Mouse (Mus musculus) lung, embryonic 14.5 days (tissue): ENCODE data around the gene Grb10. TPM values are rescaled to one million over a fixed set of nuclear protein-coding genes. Genes with fewer than 3 reads are reported as not detected.

Experiments
- ATAC-seq: fragments of 200-750 bp; cut with Nextera tagmentation; 2 replicates; pipeline ENCODE4 v1.8.0; 2017; ENCODE audit warnings: mild to moderate bottlenecking, moderate TSS enrichment, moderate library complexity; ENCODE audit not compliant: insufficient read depth
- DNase-seq: peaks from one replicate; pipeline ENCODE4 v3.0.0-alpha.2; 2015
- H3K27ac ChIP-seq: fragments of 300-500 bp; sonication (generic); 2 replicates; pipeline ENCODE4 v1.5.1; 2014; ENCODE audit warnings: low read depth, mild to moderate bottlenecking, moderate library complexity
- H3K27me3 ChIP-seq: fragments of 300-500 bp; sonication (generic); 2 replicates; pipeline ENCODE4 v1.6.1; 2014; ENCODE audit warnings: low read length, control low read depth; ENCODE audit not compliant: insufficient read depth
- H3K36me3 ChIP-seq: fragments of 300-500 bp; sonication (generic); 2 replicates; pipeline ENCODE4 v1.6.1; 2014; ENCODE audit warnings: control low read depth; ENCODE audit not compliant: insufficient read depth
- H3K4me1 ChIP-seq: fragments of 300-500 bp; sonication (generic); 2 replicates; pipeline ENCODE4 v1.6.1; 2014; ENCODE audit warnings: antibody characterized with exemption, control low read depth; ENCODE audit not compliant: insufficient read depth
- H3K4me2 ChIP-seq: fragments of 300-500 bp; sonication (generic); 2 replicates; pipeline ENCODE4 v1.6.1; 2014; ENCODE audit warnings: mild to moderate bottlenecking
- H3K4me3 ChIP-seq: fragments of 300-500 bp; sonication (generic); 2 replicates; pipeline ENCODE4 v1.5.1; 2014; ENCODE audit warnings: low read depth, low read length
- H3K9ac ChIP-seq: fragments of 300-500 bp; sonication (generic); 2 replicates; pipeline ENCODE4 v1.6.1; 2014
- H3K9me3 ChIP-seq: fragments of 300-500 bp; sonication (generic); 2 replicates; pipeline ENCODE4 v1.6.1; 2016; ENCODE audit warnings: low read depth, low read length, control low read depth
- CTCF ChIP-seq: IDR thresholded peaks from 2 replicates; pipeline ENCODE4 v1.5.1; 2016; ENCODE audit warnings: antibody characterized with exemption, low read depth
- WGBS: fragments of 180-500 bp; shearing (Covaris S2); extraction: QIAGEN DNeasy Blood & Tissue Kit; methylation state at CpG from one replicate; pipeline ENCODE4 v1.1.7; 2014; 5-methylcytosine and 5-hydroxymethylcytosine counted together
- polyA plus RNA-seq: library from polyadenylated mRNA; unstranded; fragments of >200 nt; fragmentation: Nextera tagmentation; extraction: Ambion mirVana; gene quantifications from 2 replicates; pipeline ENCODE4 v1.2.1, GENCODE M21; 2014

Gene Grb10
- polyA plus RNA-seq, 1 experiment from 2014 or later: 313 TPM

DNA sequence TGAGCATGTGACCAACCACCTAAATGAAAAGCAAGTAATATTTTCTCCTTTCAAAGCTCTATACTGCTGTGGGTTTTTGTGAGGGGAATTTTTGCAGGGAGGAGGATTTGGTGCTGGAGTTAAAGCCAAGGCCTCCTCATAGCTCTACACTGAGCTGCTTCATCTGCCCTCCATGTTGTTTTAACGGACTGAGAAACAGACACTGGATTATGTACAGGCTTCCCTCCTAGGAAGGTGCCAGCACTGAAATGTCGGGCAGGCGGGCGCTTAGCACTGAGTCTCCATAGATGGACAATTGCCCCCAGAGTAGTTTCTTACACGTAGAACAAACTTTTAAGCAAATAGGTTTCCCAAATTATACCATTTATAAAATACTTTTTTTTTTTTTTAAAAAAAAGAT is 4.1 kb downstream of the Grb10 start:
- peak overlapping the region; percentile 66 for H3K4me3 ChIP-seq
- ATAC-seq (no peak), DNase-seq (peak; percentile 61)
- 27% methylated on average over 5 of the region's 5 CpGs for WGBS
- H3K4me2 ChIP-seq: peak overlapping the region; percentile 61
- H3K27ac ChIP-seq: peak overlapping the region; percentile 94
- 0 out of 2 replicates have a peak, but pooled peaks cover 3% of the 10 kb centered on the region for H3K4me1 ChIP-seq
- peaks cover 20% of the 10 kb centered on the region for H3K36me3 ChIP-seq
- no peaks in the 10 kb centered on the region for H3K9me3 ChIP-seq
- no peak for TF ChIP-seq CTCF
- peak overlapping the region; percentile 98 for H3K9ac ChIP-seq
- H3K27me3 ChIP-seq: peaks cover 79% of the 10 kb centered on the region

DNA sequence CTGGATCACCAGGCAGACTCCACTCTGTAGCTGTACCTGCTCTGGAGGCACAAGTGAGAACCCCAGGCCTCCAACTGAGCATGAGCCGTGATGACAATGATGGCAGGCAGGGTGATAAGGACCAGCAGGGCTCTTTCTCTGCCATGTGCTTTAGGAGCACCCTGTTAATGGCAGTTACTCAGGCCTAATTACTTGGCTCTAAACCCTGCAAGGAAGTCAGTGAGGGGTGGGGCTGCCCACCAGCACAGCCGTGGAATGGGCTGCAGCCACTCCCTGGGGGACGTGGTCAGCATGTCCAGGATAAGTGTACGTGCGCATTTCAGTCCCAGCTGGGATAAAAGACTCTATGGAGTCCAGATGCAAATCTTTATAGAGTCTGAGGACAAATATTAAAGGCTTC is 5.7 kb downstream of the Grb10 start:
- H3K4me2 ChIP-seq: peak overlapping the region; percentile 61
- peaks cover 13% of the 10 kb centered on the region; the same call in 1 of the 2 replicates for H3K9me3 ChIP-seq
- TF ChIP-seq CTCF: no peak
- 33% methylated on average over 5 of the region's 5 CpGs for WGBS
- peak overlapping the region; percentile 98 for H3K9ac ChIP-seq
- H3K4me1 ChIP-seq: 0 out of 2 replicates have a peak, but pooled peaks cover 3% of the 10 kb centered on the region
- peaks cover 36% of the 10 kb centered on the region for H3K36me3 ChIP-seq
- ATAC-seq: no peak
- peaks cover 86% of the 10 kb centered on the region for H3K27me3 ChIP-seq
- peak overlapping the region; percentile 66 for H3K4me3 ChIP-seq
- DNase-seq: peak; percentile 31
- H3K27ac ChIP-seq: peak overlapping the region; percentile 20; the same call in 1 of the 2 replicates

DNA sequence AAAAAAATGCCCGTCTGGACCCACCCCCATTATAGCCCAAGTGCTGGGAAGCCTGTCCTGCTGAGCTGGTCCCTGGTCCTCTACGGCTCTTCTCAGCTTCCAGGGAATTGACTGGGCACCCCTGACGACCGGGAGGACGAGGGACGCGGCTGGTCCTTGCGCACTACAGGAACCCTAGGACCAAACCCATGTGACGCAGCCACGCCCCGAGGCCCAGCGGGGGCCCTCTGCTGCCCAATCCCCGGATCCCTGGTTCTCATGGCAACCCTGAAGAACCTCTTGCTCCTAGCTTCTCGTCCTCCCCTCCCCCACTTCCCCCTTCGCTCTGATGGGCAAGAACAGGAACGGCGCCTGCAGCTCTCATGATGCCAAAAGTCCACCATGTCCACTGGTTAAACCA is 11.8 kb downstream of the Grb10 start:
- Histone ChIP-seq H3K9ac (no peak overlapping the region), H3K36me3 (peaks cover 66% of the 10 kb centered on the region), H3K4me1 (no peaks in the 10 kb centered on the region), H3K27ac (no peak overlapping the region), H3K4me2 (peak overlapping the region; percentile 56), H3K27me3 (peaks cover 87% of the 10 kb centered on the region), H3K9me3 (peaks cover 51% of the 10 kb centered on the region), H3K4me3 (peak overlapping the region; percentile 19)
- 57% methylated on average over 17 of the region's 17 CpGs for WGBS
- ATAC-seq (no peak; the same call in 1 of the 2 replicates), DNase-seq (no peak)
- TF ChIP-seq CTCF: no peak

DNA sequence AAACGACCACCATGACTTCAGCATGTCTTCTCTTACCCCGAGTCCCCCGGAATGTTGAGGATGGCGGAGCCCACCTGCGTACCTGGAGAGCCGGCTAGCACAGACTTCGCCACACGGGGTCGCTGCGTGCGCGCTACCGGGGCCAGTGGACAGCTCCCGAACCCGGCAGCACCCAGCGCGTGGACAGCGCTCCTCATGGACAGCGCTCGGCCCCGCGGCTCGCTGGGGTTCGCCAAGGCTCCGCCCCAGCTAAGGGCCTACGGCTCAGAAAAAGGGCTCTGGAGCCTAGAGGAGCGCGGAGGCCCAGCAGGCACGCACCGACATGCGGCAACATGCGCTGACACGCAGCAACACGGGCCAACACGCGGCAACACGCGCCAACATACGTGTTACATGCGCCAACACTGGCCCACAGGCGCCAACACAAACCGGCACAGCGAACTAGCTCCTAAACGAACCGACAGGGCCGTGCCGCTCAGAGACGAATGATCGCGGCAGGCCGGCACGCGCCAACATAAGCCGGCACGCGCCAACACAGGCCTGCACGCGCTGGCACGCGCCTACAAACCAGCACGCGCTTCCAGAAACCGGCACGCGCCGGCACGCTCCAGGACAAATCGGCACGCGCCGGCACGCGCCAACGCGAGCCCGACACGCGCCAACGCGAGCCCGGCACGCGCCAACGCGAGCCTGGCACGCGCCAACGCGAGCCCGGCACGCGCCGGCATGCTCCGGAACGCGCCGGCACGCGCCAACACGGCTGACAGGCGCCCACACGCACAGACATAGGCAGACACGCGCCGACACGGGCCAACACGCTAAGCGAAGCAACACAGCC is 12.5 kb downstream of the Grb10 start:
- peak; percentile 95 for ATAC-seq
- Histone ChIP-seq H3K27me3 (peaks cover 86% of the 10 kb centered on the region), H3K4me3 (peak overlapping the region; percentile 19), H3K9ac (no peak overlapping the region), H3K4me2 (peak overlapping the region; percentile 56), H3K36me3 (peaks cover 73% of the 10 kb centered on the region), H3K4me1 (no peaks in the 10 kb centered on the region), H3K27ac (no peak overlapping the region), H3K9me3 (peaks cover 51% of the 10 kb centered on the region)
- WGBS: 59% methylated on average over 108 of the region's 108 CpGs
- peak; percentile 77 for TF ChIP-seq CTCF
- DNase-seq: peak; percentile 87

DNA sequence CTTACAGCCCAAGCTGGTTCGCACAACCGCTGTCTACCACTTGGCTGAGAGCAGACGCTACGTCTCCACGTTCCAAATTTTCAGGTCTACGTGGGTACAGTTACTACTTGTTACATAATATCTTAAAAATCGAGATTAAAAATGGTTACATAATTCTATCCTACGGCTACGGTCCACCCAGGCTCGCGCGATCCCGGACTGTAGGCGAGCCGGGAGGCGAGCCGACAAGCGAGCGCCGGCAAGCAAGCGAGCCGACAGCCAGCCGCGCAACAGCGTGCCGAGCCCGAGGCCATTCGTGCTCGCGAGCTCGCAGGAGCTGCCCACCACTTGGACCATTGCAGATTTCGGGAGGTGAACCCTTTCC is 13.1 kb downstream of the Grb10 start:
- Histone ChIP-seq H3K27ac (no peak overlapping the region), H3K9me3 (peaks cover 51% of the 10 kb centered on the region), H3K4me3 (no peak overlapping the region), H3K9ac (no peak overlapping the region), H3K27me3 (peaks cover 86% of the 10 kb centered on the region), H3K4me1 (no peaks in the 10 kb centered on the region), H3K4me2 (no peak overlapping the region; the same call in 1 of the 2 replicates), H3K36me3 (peaks cover 74% of the 10 kb centered on the region)
- no peak for TF ChIP-seq CTCF
- ATAC-seq (peak; percentile 62), DNase-seq (peak; percentile 65)
- WGBS: 45% methylated on average over 32 of the region's 32 CpGs

DNA sequence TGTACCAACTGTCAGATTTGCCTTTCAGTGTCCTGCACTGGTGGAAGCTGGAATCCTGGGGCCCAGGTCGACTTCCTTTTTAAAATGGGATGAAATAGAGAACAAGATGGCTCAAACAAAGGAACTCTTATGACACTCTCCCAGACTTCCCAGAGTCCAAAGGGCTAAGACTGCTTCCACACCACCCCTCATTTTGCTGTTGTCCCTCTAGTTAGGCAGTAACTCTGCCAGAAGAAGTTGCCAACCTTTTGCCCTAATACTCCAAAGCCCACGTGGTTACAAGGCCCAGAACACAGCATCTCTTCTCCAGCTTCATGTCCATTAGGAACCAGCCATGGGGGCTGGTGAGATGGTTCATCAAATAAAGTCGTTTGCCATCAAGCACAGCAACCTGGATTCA is 15.4 kb downstream of the Grb10 start:
- Histone ChIP-seq H3K4me3 (no peak overlapping the region), H3K4me2 (no peak overlapping the region), H3K9ac (no peak overlapping the region), H3K9me3 (peaks cover 40% of the 10 kb centered on the region), H3K27me3 (peaks cover 73% of the 10 kb centered on the region), H3K27ac (no peak overlapping the region), H3K4me1 (no peaks in the 10 kb centered on the region), H3K36me3 (peaks cover 71% of the 10 kb centered on the region)
- ATAC-seq: no peak
- TF ChIP-seq CTCF: no peak
- 61% methylated on average over 3 of the region's 3 CpGs for WGBS
- DNase-seq: no peak

DNA sequence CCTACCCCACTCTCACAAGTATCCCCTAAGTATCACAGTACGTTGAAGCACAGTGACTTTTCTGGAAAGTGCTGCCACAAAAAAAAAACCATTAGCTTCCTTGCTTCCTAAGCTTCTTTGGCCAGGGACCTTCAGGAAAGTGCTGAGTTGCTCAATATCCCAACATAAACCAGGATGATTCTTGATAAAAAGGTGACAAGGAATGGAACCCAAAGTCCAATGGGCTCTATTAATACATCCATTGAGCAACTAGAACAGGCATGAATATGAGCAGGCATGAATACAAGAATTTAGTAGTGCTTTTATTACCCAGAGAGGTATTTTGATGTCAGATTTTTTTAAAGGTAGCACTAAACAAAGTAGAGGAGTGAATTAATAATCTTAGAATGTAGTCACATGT is 18.8 kb downstream of the Grb10 start:
- H3K36me3 ChIP-seq: peaks cover 46% of the 10 kb centered on the region
- 79% methylated on average over 1 of the region's 1 CpGs for WGBS

More for the DNA sequence above, 18.8 kb downstream of the Grb10 start:
- Histone ChIP-seq H3K27ac (no peak overlapping the region), H3K4me3 (no peak overlapping the region), H3K9me3 (peaks cover 8% of the 10 kb centered on the region; the same call in 1 of the 2 replicates), H3K27me3 (peaks cover 47% of the 10 kb centered on the region), H3K4me1 (no peaks in the 10 kb centered on the region), H3K9ac (no peak overlapping the region), H3K4me2 (no peak overlapping the region)
- no peak for DNase-seq
- TF ChIP-seq CTCF: no peak
- no peak for ATAC-seq
